Mouse (Mus musculus) liver, embryonic 14.5 days (tissue): Measurements from ENCODE around the gene Phpt1.

Experiments used
- CTCF ChIP-seq: IDR thresholded peaks from 2 replicates; pipeline ENCODE4 v1.5.1; 2016; ENCODE audit warnings: antibody characterized with exemption, low read depth, control low read depth
- EP300 ChIP-seq: IDR thresholded peaks from 2 replicates; pipeline ENCODE4 v1.6.1; 2016; ENCODE audit warnings: antibody characterized with exemption, low read depth

- TF ChIP-seq CTCF: no peak
- no peak for TF ChIP-seq EP300
These were observed 16.2 kb downstream of the Phpt1 start for GRCm38 (mm10) chr2:25558774-25559173.
